Mouse (Mus musculus) testis, adult 2 months (tissue): ENCODE results near the gene Tvp23b.

Experiments
- CTCF ChIP-seq: fragments of 200-500 bp; IDR thresholded peaks from 2 replicates; pipeline ENCODE4 v1.5.1; 2012; ENCODE audit warnings: low read depth, mild to moderate bottlenecking, inconsistent platforms, low read length, moderate library complexity; ENCODE audit not compliant: control insufficient read depth, insufficient read depth, insufficient replicate concordance
- POLR2A ChIP-seq: fragments of 200-500 bp; IDR thresholded peaks from 2 replicates; pipeline ENCODE4 v1.6.1; 2012; ENCODE audit warnings: low read depth, mild to moderate bottlenecking, inconsistent platforms, low read length, moderate library complexity; ENCODE audit not compliant: control insufficient read depth

DNA sequence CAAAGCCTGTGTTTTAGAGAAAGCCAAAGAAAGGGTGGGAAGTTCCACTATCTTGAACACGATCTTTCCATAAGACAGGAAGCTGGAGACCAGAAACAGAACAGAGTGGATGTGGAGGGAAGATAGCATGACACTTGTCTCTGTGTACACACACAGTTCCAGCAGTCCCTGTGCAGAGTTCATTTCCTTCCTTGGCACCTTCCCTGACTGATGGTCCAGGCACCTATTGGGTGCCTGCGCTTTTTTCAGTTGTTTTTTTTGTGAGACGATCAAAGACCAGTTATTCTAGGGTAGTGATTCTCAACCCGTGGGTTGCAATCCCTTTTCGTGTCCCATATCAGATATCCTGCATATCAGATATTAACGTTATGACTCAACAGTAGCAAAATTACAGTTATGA lies 58.7 kb downstream of the Tvp23b start:
- TF ChIP-seq CTCF (no peak), POLR2A (no peak)
